Mouse (Mus musculus): ENCODE measurements around the gene AI413582.
A peak's percentile ranks its signal among the peaks of the same experiment; 100 is the strongest.

AI413582 gene

DNA sequence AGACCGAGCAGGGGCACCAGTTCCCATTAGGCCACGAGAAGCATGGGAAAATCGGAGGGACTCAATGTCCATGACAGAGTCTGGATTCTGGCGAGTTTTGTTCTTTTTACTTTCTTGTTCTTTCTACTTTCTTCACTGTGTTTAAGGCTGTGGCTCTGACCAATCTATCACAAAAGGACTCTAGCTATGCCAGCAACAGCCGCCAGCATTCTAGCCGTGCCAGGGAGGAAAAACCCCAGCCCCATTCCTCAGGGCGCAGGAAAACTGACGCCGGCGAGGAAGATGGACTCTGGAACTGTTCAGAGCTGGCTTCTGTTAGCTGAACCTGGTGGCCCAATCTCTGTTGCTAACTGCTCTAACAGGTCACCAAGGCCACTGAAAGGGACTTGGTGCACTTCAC, 12.9 kb upstream of the AI413582 start:
- DNase-seq = peak; percentile 30

GRCm38 (mm10) chr17:27577468-27577867, 11.9 kb upstream of the AI413582 start:
- DNase-seq = no peak

DNA sequence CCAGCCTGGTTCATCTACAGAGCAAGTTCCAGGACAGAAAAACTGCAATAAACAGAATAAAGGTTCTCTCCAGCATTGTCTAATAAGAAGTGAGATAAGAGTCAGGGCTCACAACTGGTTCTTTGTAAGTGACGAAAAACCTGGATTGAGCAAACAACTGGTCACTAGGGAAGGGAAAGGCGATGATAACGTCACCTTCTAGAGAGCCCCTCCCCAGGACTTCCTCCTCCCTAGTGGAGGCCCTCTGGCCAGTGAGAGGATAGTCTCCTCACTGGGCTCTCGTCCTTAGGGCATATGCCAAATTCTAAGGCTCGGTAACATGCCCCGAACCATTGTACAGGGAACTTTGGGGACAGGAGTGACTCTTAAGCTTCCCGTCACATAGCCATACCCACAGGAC, 10.5 kb upstream of the AI413582 start:
- DNase-seq = no peak

DNA sequence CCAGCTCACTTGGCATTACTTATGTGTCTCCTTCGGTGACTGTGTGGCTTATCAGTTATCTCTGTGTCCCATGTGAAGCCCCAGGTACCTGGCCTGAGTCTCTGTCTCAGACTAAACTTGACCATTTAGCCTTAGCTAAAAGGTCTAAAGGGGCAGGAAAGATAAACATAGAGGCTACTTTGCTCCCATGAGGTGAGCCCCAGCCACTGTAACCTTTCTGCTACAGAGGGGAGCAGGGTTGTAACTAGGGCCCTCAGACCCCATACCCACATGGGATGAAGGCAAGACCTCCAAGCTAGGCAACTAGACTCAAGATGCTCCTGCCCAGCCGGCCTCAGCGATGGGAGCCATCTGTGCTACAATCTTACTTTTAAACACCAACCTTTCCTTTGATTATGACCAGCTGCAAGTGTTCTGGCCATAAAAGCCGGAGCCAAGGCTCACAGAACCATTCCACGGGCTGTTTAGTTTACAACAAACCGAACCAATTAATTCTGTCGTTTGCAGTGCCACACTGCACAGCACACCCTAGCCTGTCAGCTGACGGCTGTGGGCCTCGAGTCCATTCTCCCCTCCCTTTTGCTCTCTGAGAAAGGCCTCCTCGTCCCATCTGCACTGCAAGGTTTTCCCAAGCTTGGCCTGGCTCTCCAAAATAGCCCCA, 9.7 kb upstream of the AI413582 start:
- no peak for DNase-seq

DNA sequence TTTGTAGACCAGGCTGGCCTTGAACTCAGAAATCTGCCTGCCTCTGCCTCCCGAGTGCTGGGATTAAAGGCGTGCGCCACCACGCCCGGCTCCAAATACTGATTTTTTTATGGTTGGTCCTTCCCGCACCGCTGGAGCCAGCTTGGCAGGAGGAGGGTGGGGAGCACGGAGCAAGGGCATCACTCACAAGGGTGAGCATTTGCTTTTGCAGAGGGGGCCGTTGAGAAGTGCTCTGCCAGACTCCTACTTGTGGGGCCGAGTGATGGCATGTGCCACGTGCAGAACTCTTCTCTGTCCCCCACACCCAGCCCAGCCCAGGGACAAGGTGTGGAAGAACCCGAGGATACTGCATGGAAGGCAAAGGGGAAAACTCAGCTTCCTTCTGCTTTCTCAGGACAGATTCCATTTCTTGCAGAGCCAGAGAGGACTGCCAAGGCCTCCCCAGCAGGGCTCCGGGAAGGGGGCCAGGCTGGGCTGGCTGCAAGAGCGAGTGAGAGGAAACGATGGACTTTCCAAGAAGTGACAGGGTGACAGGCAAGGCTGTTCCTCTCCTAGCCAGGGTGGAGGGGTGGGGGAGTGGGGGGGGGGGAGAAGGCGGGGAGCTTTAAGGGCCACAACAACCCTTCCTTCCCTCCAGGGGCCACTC, 9.0 kb upstream of the AI413582 start:
- DNase-seq = peak; percentile 51

GRCm38 (mm10) chr17:27573772-27574320, 8.3 kb upstream of the AI413582 start:
- DNase-seq = no peak

DNA sequence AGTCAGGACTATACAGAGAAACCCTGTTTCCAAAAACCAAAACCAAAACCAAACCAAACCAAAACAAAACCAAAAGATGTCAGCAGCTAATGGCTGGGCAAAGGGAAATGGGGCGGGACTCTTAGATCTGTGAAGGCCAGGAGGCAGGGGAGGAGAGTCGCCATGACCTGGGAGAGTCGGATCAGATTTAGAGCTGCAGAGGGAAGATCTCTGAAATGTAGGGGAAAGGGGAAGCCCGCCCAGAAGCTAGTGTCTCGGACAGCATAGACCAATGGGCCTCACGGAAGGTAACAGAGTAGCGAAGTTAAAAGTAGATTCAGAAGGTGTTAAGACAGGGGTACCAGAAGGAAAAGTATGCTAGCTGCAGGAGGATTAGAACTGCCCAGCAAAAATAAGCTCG, 5.8 kb upstream of the AI413582 start:
- no peak for DNase-seq

GRCm38 (mm10) chr17:27568228-27568627, 2.7 kb upstream of the AI413582 start:
- no peak for DNase-seq

DNA sequence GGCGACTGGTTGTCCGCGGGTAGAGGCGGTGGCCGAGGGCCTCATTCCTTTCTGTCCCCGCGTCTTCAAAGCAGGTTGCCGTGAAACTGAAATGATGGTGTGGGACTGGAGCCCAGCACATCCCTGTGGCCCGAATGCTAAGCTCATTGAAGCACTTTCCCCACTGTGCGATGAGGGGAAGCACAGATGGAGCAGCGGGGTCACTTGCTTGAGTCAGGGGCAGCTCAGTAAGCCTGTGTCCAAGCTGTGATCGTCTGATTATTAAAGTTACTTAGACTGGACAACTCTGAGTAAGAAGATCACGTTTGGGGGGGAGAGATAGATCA, 349 bp upstream of the AI413582 start:
- no peak for DNase-seq

DNA sequence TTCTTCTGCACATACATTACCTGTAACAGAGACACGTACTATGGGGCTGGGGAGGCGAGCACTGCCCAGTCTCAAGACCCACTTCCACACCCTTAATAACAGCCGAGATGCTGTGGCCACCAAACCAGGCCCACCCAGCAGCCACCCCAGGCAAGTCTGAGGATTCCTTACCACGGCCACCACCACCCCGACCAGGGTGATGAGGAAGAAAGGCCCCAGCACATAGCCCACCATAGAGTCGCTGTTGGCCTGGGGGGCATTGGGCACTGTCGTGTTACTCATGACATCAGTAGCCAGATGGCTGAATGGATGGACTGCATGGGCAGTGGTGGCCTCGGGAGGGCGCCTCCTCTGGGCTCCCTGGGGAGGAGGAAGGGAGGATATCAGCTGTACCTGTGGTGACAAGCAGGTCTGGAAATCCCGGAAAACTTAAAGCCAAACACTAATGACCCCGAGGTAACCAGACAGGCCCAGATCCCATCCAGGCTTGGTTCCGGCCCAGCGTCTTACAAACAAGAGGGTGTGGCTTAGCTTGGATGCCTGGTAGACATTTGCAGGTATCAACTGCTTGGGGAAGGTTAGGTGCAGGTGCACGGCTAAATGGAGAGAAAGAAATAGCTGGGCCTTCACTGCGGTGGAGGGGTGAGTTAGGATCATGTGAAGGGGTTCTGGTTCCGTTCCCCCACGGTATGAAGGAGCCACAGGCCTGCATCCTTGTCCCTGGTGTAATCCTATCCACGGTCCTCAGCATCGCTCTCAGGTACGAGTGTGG, 979 bp downstream of the AI413582 start:
- peak; percentile 43 for DNase-seq

DNA sequence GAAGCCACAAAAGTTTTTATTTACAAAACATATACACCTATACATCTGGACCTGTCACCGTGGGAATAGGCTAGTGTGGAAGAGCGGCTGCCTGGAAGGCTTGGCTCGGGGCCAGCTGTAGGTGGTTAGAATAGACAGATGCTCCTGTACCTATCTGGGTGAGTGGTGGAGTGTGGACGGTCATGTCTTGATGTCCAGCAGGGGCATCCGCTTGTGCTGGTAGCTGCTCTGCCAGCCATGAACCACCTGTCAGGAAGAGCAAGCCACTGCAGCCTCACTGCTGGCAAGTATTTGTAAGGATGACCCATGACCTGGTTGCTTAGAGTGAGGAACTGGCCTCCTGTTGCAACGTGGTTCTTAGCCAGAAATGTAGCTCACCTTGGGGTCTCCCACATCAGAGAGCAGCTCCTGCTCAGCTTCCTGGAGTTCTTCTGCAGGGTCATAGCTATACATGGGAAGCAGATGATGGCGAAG, 1.7 kb downstream of the AI413582 start:
- DNase-seq = no peak

- DNase-seq = no peak
Measured at GRCm38 (mm10) chr17:27561809-27562526, 3.6 kb downstream of the AI413582 start.

GRCm38 (mm10) chr17:27560926-27561480, 4.6 kb downstream of the AI413582 start:
- no peak for DNase-seq

DNA sequence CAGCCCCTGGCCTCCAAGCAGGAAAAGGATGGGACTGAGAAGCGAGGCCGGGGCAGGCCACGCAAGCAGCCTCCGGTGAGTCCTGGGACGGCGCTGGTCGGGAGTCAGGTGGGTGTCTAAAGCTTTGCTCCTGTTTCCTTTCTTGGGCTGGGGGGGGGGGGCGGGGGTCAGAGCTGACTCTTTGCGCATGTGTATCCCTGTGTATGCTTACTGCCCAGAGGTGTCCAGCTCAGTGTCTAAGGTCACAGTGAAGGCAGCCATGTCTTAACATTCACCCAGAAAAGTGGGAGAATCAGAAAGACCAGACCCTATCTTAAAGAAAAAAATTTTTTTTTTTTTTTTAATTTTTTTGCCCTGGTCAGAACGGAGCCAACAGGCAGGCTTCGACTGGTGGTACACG, 6.0 kb downstream of the AI413582 start:
- no peak for DNase-seq

DNA sequence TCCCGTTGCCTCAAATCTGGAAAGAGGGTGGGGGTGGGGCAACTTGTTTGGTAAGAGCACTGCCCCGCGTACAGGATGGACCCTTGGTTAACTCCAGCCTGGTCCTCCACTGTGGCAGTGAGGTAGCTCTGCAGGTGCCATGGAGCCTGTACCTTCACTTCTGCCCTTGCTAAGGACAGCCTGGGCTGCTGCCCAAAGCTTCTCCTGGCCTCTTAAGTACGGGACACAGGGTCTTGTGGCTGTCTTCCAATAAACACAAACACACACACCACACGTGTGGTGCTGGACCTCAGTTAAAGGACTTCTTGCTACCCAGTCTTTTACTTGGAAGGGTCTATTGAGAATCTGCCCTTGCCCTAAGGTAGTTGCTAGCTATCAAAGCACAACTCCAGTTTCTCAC, 6.7 kb downstream of the AI413582 start:
- no peak for DNase-seq

DNA sequence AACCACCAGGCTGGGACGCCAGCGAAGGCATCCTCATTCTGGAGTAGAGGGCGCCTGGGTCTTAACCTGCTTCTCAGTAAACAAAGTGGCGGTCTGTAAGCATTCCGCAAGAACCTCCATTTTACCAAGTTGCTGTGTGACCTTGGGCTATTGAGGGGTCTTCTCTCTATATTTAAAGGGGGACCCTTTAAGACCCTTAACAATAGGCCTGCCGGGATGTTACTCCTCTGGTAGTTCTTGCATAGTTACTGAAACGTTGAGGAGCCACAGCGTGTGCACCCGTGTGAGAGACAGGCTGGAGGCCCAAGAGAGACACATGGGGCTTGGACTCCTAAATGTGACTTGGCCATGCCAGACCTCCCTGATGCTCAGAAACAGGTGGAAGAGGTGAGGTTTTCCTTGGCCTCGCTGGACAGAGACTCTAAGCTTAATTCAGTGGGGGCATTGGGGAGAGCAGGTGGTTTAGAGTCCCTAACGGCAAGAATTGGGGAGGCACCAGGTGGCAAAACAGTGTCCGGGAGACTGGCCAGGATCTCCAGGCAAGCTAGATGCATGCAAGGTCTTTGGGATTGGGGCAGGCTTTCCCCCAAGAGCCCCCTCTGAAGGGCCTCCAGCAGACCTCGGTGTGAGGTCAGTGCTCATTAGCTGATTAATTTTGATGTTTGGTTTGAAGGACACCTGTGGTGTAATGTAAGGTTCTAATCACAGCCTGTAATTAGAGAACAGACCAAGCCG, 7.5 kb downstream of the AI413582 start:
- DNase-seq = no peak

GRCm38 (mm10) chr17:27557181-27557926, 8.2 kb downstream of the AI413582 start:
- DNase-seq = no peak

DNA sequence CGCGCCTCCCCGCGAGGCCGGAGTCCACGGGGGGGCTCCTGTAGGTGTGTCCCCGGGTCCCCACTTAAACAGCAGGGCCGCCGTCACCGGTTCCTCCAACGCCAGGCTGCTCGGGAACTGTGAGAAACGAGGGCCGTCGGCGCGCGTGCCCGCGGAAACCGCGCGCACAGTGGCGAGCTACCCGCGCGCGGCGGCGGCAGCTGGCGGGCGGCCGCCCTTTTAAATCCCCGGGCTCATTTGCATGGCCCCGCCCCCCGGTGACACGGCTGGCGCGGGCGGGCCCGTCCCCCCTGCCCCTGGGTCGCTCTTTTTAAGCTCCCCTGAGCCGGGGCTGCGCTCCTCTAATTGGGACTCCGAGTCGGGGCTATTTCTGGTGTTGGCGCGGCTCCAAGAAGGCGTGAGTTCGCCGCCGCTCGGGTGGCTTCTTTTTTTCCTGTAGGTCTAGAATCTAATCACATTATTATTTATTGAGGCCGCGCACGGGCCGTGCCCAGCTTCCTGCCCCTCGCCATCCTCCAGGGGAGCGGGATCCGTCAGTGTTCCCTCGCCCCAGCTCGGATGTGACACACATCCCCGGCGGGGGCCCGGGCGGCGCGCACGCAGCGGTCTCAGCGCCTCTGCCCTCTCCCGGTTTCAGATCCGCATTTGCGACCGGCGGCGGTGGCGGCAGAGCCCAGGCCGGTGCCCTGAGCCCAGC, 9.1 kb downstream of the AI413582 start, which contains the start of gene Hmga1:
TSS of gene Hmga1 (plus strand) at position 183 of the 697 bp plus-strand sequence.
- DNase-seq = peak; percentile 78

DNA sequence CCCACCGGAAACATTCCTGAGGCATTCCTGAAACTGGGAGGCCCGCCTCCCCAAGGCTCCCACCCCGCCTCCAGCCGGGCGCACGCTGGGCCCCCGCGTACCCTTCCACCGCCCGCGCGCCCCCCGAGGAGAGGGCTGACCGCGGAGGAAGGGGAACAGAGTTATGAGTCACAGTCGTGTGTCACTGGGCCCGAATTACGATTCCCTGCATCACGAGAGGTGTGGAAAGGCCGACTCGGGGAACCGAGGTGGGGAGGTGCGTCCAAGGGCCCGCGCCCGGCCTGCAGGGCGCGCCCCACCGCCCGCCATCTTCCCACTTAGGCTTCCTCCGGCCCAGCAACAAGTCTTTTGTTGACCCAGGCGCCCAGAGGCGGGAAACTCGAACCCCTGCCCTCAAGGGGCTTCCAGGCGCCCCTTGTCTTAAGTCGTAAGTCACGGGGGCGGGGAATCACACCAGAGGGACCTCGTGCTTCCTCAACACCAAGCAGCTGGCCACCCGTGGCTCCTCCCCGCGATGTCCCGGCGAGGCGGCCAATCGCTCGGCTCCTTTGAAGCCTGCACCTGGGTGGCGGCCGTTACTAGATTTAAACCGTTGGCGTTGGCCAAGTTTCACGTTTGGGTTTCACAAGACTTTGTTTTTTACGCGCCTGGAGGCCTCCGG, 9.9 kb downstream of the AI413582 start:
- DNase-seq = peak; percentile 73

GRCm38 (mm10) chr17:27555075-27555511, 10.5 kb downstream of the AI413582 start:
- peak; percentile 42 for DNase-seq
